ENCODE assay signal across 8 mouse cellular contexts in the genomic region with DNA sequence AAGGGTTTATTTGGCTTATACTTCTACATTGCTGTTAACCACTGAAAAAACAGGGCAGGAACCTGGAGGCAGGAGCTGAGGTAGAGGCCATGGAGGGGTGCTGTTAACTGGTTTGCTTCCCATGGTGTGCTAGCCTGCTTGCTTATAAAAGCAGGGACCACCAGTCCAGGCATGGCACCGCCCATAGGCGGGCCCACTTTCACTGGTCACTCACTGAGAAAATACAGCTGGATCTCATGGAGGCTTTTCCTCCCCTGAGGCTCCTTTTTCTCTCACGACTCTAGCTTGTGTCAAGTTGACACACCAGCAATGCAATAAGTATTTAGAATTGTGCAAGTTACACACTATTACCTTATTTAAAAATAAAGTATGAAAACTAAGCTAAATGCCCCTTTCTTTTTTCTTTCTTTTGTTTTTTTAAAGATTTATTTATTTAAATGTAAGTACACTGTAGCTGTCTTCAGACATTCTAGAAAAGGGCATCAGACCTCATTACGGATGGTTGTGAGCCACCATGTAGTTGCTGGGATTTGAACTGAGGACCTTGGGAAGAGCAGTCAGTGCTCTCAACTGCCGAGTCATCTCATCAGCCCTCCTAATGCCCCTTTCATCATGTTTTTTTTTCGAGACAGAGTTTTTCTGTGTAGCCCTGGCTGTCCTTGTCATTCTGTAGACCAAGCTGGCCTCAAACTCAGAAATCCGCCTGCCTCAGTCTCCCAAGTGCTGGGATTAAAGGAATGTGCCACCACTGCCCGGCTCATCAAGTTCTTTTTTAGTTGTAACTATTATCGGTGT. TPM values are rescaled to one million over a fixed set of nuclear protein-coding genes. Genes with fewer than 3 reads are reported as not detected.
DNase-seq lines count a peak whose midpoint lies in the region; ATAC-seq and TF ChIP-seq lines count a peak whose summit lies in the region.

No protein-coding gene starts in this region.

- peaks cover 4% of the 10 kb centered on the region for H3K36me3 ChIP-seq in heart, adult 2 months (ENCODE audit: control insufficient read depth, insufficient read depth, low read length)
- no peaks in the 10 kb centered on the region for H3K36me3 ChIP-seq in ES-Bruce4 (ENCODE audit: control insufficient read depth, insufficient read depth, low read length, poor library complexity, severe bottlenecking)
- no peaks in the 10 kb centered on the region for H3K36me3 ChIP-seq in heart, embryonic 14.5 days (ENCODE audit: control insufficient read depth, insufficient read depth, low read length)
- H3K36me3 ChIP-seq in liver, embryonic 16.5 days (ENCODE audit: control insufficient read depth, insufficient read depth) = no peaks in the 10 kb centered on the region

- no peak for ATAC-seq in heart, embryonic 14.5 days (ENCODE audit: insufficient number of reproducible peaks, insufficient read depth, low FRiP score, low read depth)
- ATAC-seq in liver, embryonic 16.5 days (ENCODE audit: low read depth) = no peak
- ATAC-seq in monocyte, adult 5-6 weeks (replicated peaks; ENCODE audit: insufficient number of reproducible peaks, low FRiP score, low TSS enrichment, poor library complexity, severe bottlenecking) = no peak

- H3K4me1 ChIP-seq in heart, adult 2 months (ENCODE audit: control insufficient read depth, insufficient read depth, low read length) = peaks cover 3% of the 10 kb centered on the region
- peaks cover 1% of the 10 kb centered on the region for H3K4me1 ChIP-seq in ES-Bruce4 (ENCODE audit: control insufficient read depth, insufficient read depth, low read length)
- H3K4me1 ChIP-seq in heart, embryonic 14.5 days (ENCODE audit: control insufficient read depth in 2 of 2, insufficient read depth in 2 of 2, low read length in 2 of 2) = peaks cover 4 to 7% of the 10 kb centered on the region in 2 experiments
- H3K4me1 ChIP-seq in liver, embryonic 16.5 days (ENCODE audit: control insufficient read depth, low read depth, low read length) = peaks cover 9% of the 10 kb centered on the region

- peak overlapping the region; percentile 82 for H3K4me3 ChIP-seq in heart, adult 2 months
- peak overlapping the region; percentile 34 for H3K4me3 ChIP-seq in ES-Bruce4 (ENCODE audit: low read depth, low read length)
- H3K4me3 ChIP-seq in heart, embryonic 14.5 days (ENCODE audit: control insufficient read depth in 1 of 2, insufficient read depth in 1 of 2, low read depth in 1 of 2, low read length in 2 of 2) = peak overlapping the region in 1 of 2 experiments; percentile 98; a peak in 2 of 4 replicates
- H3K4me3 ChIP-seq in liver, embryonic 16.5 days (ENCODE audit: low read depth, low read length) = peak overlapping the region; percentile 48

- H3K9ac ChIP-seq in heart, adult 2 months (ENCODE audit: low read depth, low read length) = no peak overlapping the region
- H3K9ac ChIP-seq in ES-Bruce4 (ENCODE audit: low read depth, poor library complexity, severe bottlenecking) = peak overlapping the region; percentile 44
- H3K9ac ChIP-seq in heart, embryonic 14.5 days (ENCODE audit: low read length) = peak overlapping the region; percentile 99
- peak overlapping the region; percentile 25; the same call in 1 of the 2 replicates for H3K9ac ChIP-seq in liver, embryonic 16.5 days (ENCODE audit: low read depth, low read length)

- peaks cover 8% of the 10 kb centered on the region for H3K79me2 ChIP-seq in heart, adult 2 months (replicated peaks; ENCODE audit: control insufficient read depth, insufficient read depth, low read length)

- H3K4me2 ChIP-seq in heart, embryonic 14.5 days (ENCODE audit: low read length) = peak overlapping the region; percentile 57
- H3K4me2 ChIP-seq in liver, embryonic 16.5 days (ENCODE audit: low read depth, low read length) = peak overlapping the region; percentile 66

- no peaks in the 10 kb centered on the region for H3K9me3 ChIP-seq in ES-Bruce4 (replicated peaks; ENCODE audit: control insufficient read depth, insufficient read depth, low read length, poor library complexity, severe bottlenecking)
- H3K9me3 ChIP-seq in heart, embryonic 14.5 days (ENCODE audit: control insufficient read depth, low read length) = no peaks in the 10 kb centered on the region
- no peaks in the 10 kb centered on the region for H3K9me3 ChIP-seq in liver, embryonic 16.5 days (replicated peaks; ENCODE audit: control insufficient read depth, low read length)

- no peak for TF ChIP-seq CTCF in heart, adult 2 months (IDR thresholded peaks at IDR 0.05)
- no peak for TF ChIP-seq CTCF in ES-Bruce4 (IDR thresholded peaks at IDR 0.05; ENCODE audit: low read depth, low read length)

- no peak for TF ChIP-seq EP300 in heart, adult 2 months (IDR thresholded peaks at IDR 0.05; ENCODE audit: insufficient read depth, low read depth, low read length)
- no peak for TF ChIP-seq EP300 in ES-Bruce4 (IDR thresholded peaks at IDR 0.05; ENCODE audit: insufficient read depth, low read depth, low read length)

- H3K27me3 ChIP-seq in heart, adult 2 months (ENCODE audit: control insufficient read depth, insufficient read depth, low read length) = no peaks in the 10 kb centered on the region
- H3K27me3 ChIP-seq in ES-Bruce4 (ENCODE audit: control insufficient read depth, insufficient read depth, low read length, poor library complexity, severe bottlenecking) = no peaks in the 10 kb centered on the region
- no peaks in the 10 kb centered on the region for H3K27me3 ChIP-seq in heart, embryonic 14.5 days (ENCODE audit: control insufficient read depth, insufficient read depth, low read length)
- no peaks in the 10 kb centered on the region for H3K27me3 ChIP-seq in liver, embryonic 16.5 days (ENCODE audit: control insufficient read depth, insufficient read depth, low read depth, low read length)

- H3K27ac ChIP-seq in heart, adult 2 months = no peak overlapping the region
- peak overlapping the region; percentile 20 for H3K27ac ChIP-seq in ES-Bruce4 (ENCODE audit: insufficient read depth, low read length)
- H3K27ac ChIP-seq in heart, embryonic 14.5 days (replicated peaks in 1 of 2; ENCODE audit: control insufficient read depth in 1 of 2, insufficient read depth in 1 of 2, low read depth in 2 of 2, low read length in 2 of 2) = no peak overlapping the region; a peak in 1 of 4 replicates
- H3K27ac ChIP-seq in liver, embryonic 16.5 days (ENCODE audit: low read length) = peak overlapping the region; percentile 72

- intact Hi-C loops in heart, adult 2 months (cut with DNase I) = loop anchor here (1.0 to 5.0 kb wide), 2 partner anchors 54 to 86 kb away; partner anchors contain the start of genes Rnf168 and Tctex1d2
- intact Hi-C loops in gastrocnemius, postnatal 36 days (cut with DNase I) = no loop called here

- 53% methylated on average over 9 of the region's 9 CpGs for WGBS in heart, adult 2 months
- 58% methylated on average over 9 of the region's 9 CpGs for WGBS in heart, embryonic 14.5 days
- WGBS in liver, embryonic 16.5 days (ENCODE audit: insufficient replicate concordance) = 51% methylated on average over 9 of the region's 9 CpGs

- TF ChIP-seq POLR2A in heart, adult 2 months (IDR thresholded peaks at IDR 0.05; ENCODE audit: insufficient read depth, low read depth, low read length) = no peak
- TF ChIP-seq POLR2A in ES-Bruce4 (IDR thresholded peaks at IDR 0.05; ENCODE audit: insufficient read depth, low read length) = no peak

- peak in 1 of 2 experiments; percentile 19 for DNase-seq in heart, adult 2 months
- no peak for DNase-seq in heart, adult 9 months (ENCODE audit: low spot score in 2 of 2)
- DNase-seq in gastrocnemius, postnatal 36 days = no peak
- DNase-seq in urinary bladder, adult 2 months (ENCODE audit: low spot score) = no peak

RNA-seq across cellular contexts. Expression of gene Ubxn7, which starts 1.0 kb away (rescaled TPM):
- 10 to 100 TPM; 23.6 to 26.8 TPM for total RNA-seq in heart, adult 2 months (2021)
- 4.8 and 8.3 TPM in 2 replicates for polyA plus RNA-seq in heart, adult 2 months (2012; rRNA removed)
- polyA plus RNA-seq in ES-Bruce4 (2011; ENCODE audit: insufficient read depth, insufficient read length, low read depth, missing spikeins) = 98.6 and 108 TPM in 2 replicates
- polyA plus RNA-seq in heart, embryonic 14.5 days (2014; fragmentation: Nextera tagmentation; extraction: Ambion mirVana) = 19.4 and 21.8 TPM in 2 replicates
- 10.2 TPM in 2 replicates for polyA plus RNA-seq in liver, embryonic 16.5 days (2015; fragmentation: Nextera tagmentation; extraction: Ambion mirVana)
- 34.8 to 52.2 TPM (median 41.0 TPM) in 3 replicates for total RNA-seq in monocyte, adult 5-6 weeks (2017)
- 10 to 100 TPM; 15.0 to 15.8 TPM for total RNA-seq in gastrocnemius, postnatal 36 days (2021)
- 12.3 and 13.0 TPM in 2 replicates for polyA plus RNA-seq in urinary bladder, adult 2 months (2012; rRNA removed)

RNA-seq across cellular contexts. Expression of gene Rnf168, which starts 53.8 kb away (rescaled TPM):
- 10 to 100 TPM; 12.2 to 14.0 TPM for total RNA-seq in heart, adult 2 months (2021)
- polyA plus RNA-seq in heart, adult 2 months (2012; rRNA removed) = 4.6 and 9.6 TPM in 2 replicates
- polyA plus RNA-seq in ES-Bruce4 (2011; ENCODE audit: insufficient read depth, insufficient read length, low read depth, missing spikeins) = 27.2 and 31.0 TPM in 2 replicates
- polyA plus RNA-seq in heart, embryonic 14.5 days (2014; fragmentation: Nextera tagmentation; extraction: Ambion mirVana) = 18.1 and 18.8 TPM in 2 replicates
- 10.9 and 11.9 TPM in 2 replicates for polyA plus RNA-seq in liver, embryonic 16.5 days (2015; fragmentation: Nextera tagmentation; extraction: Ambion mirVana)
- total RNA-seq in monocyte, adult 5-6 weeks (2017) = 25.0 to 33.0 TPM (median 27.0 TPM) in 3 replicates
- total RNA-seq in gastrocnemius, postnatal 36 days (2021) = 1 to 10 TPM; 7.8 to 9.6 TPM
- 10.7 and 12.9 TPM in 2 replicates for polyA plus RNA-seq in urinary bladder, adult 2 months (2012; rRNA removed)

RNA-seq across cellular contexts. Expression of gene Smco1, which starts 59.8 kb away (rescaled TPM):
- 10 to 100 TPM; 25.2 to 29.6 TPM for total RNA-seq in heart, adult 2 months (2021)
- polyA plus RNA-seq in heart, adult 2 months (2012; rRNA removed) = 10.9 and 23.4 TPM in 2 replicates
- not detected in 2 replicates for polyA plus RNA-seq in ES-Bruce4 (2011; ENCODE audit: insufficient read depth, insufficient read length, low read depth, missing spikeins)
- 0.14 TPM in 1 of 2 replicates, not detected in the other for polyA plus RNA-seq in heart, embryonic 14.5 days (2014; fragmentation: Nextera tagmentation; extraction: Ambion mirVana)
- polyA plus RNA-seq in liver, embryonic 16.5 days (2015; fragmentation: Nextera tagmentation; extraction: Ambion mirVana) = not detected in 2 replicates
- not detected in 3 replicates for total RNA-seq in monocyte, adult 5-6 weeks (2017)
- 10 to 100 TPM; 69.4 to 72.8 TPM for total RNA-seq in gastrocnemius, postnatal 36 days (2021)
- not detected in 2 replicates for polyA plus RNA-seq in urinary bladder, adult 2 months (2012; rRNA removed)

Comparison
In these comparisons a context has a peak if more than half of its experiments do, and no peak if none do; other contexts are left out.
1. RNA of gene Smco1, which starts 59.8 kb away (polyA plus RNA-seq): 10.9 to 23.4 TPM in heart, adult 2 months; 0.14 TPM in heart, embryonic 14.5 days, not detected in liver, embryonic 16.5 days, not detected in urinary bladder, adult 2 months and not detected in ES-Bruce4; every median in the first group is over 10 times any median in the second.
2. H3K27ac ChIP-seq: peak in ES-Bruce4 (single experiment) and liver, embryonic 16.5 days (single experiment); none in heart, adult 2 months (single experiment) and heart, embryonic 14.5 days (0 of 2).